Comparison of ENCODE assay signal across 18 mouse cellular contexts in genomic region chr13:16812268-16812667, GRCm38 (mm10).
"Had no signal": no experiment of that assay in that cellular context is flagged by ENCODE, and none has a peak within 500 bp of the region (broad histone marks: within the 10 kb centered on the region; RNA-seq: fewer than 3 reads in every experiment).

No protein-coding gene starts in this region.

- H3K27ac ChIP-seq: midbrain, embryonic 10.5 days; midbrain, embryonic 13.5 days; neural tube, embryonic 13.5 days; neural tube, embryonic 15.5 days had no signal

- H3K36me3 ChIP-seq: midbrain, embryonic 10.5 days; midbrain, embryonic 13.5 days; neural tube, embryonic 13.5 days; neural tube, embryonic 15.5 days had no signal

- H3K4me3 ChIP-seq: midbrain, embryonic 10.5 days; midbrain, embryonic 13.5 days; myocyte; neural tube, embryonic 13.5 days; neural tube, embryonic 15.5 days had no signal

- H3K9ac ChIP-seq: lung, embryonic 14.5 days; midbrain, embryonic 13.5 days; neural tube, embryonic 13.5 days; neural tube, embryonic 15.5 days had no signal

- H3K4me1 ChIP-seq: midbrain, embryonic 10.5 days; midbrain, embryonic 13.5 days; neural tube, embryonic 13.5 days; neural tube, embryonic 15.5 days had no signal

- H3K27me3 ChIP-seq: midbrain, embryonic 13.5 days; neural tube, embryonic 13.5 days; neural tube, embryonic 15.5 days had no signal

- DNase-seq: lung, adult 18-20 months; lung, embryonic 14.5 days; lung, postnatal 10 days; lung, postnatal 4 days; retina, postnatal 1 day; right cerebral cortex, adult 18-20 months; right cerebral cortex, postnatal 25 days; right cerebral cortex, postnatal 4 days; spleen, adult 18-20 months; thymus, adult 18-20 months; thymus, postnatal 14 days; thymus, postnatal 36 days had no signal

- H3K4me2 ChIP-seq: lung, embryonic 14.5 days; midbrain, embryonic 13.5 days; neural tube, embryonic 13.5 days; neural tube, embryonic 15.5 days had no signal

- ATAC-seq: midbrain, embryonic 13.5 days; midbrain, embryonic 16.5 days had no signal

- H3K9me3 ChIP-seq: midbrain, embryonic 10.5 days; midbrain, embryonic 13.5 days; neural tube, embryonic 13.5 days; neural tube, embryonic 15.5 days had no signal
